Mouse (Mus musculus) ovary, postnatal 14 days (tissue): ENCODE results near the gene Svbp.

Experiments used
- DNase-seq: peaks from one replicate; pipeline ENCODE4 v3.0.0; 2022; ENCODE audit warnings: low spot score

The Svbp gene

DNA sequence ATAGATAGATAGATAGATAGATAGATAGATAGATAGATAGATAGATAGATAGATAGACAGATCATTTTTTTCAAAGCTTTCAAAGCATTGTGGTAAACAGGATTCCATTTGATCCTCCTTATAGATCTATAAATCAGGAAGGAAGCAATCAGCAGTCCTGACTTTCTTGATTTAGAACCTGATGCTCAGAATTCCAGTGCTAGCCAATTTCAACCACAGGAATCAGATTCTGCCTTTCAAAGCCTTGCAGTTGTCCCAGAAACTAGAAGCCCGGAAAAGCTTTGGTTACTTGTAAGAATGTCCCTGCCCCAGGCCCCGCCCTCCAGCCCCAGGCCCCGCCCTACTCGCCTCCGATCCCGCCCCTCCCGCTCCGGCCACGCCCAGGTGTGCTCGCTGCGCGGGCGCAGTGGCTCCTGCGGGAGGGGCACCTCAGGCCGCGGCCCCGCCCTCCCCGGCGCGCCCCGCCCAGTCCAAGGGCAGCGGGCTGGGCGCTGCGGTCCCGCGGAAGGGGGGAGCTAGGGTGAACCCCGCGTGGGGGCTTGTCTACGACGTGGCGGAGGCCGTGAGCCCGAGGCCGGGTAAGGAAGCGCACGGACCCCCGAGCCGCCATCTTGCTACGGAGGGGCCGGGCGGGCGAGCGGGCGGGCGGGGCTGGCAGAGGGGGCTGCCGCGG, at the start of gene Svbp:
TSS of gene Svbp (plus strand) at position 398 of the 673 bp plus-strand sequence.
- DNase-seq: peak; percentile 88

DNA sequence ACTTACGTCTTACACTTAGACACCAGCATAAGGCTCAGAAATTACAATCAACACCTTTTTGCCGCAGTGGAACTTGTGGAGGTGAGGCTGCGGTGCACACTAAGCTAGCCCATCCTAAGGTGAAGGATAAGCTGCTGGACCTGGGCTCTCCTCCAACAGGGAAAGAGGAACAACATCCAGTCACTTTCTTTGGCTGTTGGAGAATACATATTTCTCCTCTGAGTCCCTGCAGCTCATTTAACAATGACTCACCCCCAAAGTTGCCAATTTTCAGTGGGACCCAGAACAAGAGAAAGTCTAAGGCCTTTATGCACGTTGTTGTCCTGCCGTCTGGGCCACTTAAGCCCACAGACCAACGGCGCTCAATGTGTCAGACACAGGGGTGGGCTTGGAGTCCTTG, 48.3 kb upstream of the Svbp start:
- DNase-seq: no peak

DNA sequence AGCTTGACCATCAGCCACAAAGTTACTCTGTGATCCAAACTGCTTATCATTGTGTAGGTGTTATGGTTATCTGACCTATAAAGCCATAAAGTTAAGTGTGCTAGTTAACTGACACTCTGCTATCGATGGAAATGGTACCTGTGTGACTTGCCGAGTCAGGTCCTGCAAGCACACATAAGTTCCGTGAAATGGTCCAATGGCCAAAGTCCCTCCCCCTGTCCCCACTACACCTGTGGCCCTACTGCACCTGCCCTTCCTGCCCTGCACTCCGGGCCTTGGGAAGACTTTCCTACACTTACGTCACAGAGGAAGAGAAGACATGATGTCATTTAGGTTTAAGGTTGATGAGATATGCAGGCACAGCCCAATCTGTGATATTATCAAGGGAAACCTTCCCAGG, 47.8 kb upstream of the Svbp start:
- no peak for DNase-seq

DNA sequence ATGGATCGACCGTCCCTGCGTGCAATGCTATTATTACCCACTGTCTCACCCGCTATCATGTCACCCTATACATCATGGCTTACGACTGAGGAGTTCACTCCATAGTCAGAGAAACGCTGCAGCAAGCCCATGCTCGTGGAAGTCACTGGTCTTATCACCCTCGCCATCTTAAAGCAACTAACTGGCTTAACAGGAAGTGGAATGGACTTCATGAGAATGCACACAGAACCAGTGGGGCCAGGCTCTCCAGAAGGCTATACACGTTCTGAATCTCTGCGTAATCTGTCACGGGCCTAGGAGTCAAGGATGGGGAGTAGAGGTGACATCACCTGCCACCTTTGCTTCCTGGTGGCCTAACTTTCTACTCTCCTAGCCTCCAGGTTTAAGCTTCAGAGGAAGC, 46.4 kb upstream of the Svbp start:
- DNase-seq: no peak

DNA sequence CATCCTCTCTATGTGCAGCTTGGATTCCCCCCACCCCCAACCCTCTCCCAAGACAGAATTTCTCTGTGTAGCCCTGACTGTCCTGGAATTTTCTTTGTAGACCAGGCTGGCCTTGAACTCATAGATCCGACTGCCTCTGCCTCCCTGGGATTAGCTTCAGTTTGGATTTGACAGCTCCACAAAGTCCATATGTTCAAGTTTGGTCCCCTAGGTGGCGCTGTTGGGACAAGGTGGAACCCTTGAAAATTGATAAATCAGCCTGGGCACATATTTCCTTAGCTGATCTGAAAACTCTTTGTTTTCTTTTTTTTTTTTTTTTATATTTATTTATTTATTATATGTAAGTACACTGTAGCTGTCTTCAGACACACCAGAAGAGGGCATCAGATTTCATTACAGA, 37.9 kb upstream of the Svbp start:
- DNase-seq: peak; percentile 54

DNA sequence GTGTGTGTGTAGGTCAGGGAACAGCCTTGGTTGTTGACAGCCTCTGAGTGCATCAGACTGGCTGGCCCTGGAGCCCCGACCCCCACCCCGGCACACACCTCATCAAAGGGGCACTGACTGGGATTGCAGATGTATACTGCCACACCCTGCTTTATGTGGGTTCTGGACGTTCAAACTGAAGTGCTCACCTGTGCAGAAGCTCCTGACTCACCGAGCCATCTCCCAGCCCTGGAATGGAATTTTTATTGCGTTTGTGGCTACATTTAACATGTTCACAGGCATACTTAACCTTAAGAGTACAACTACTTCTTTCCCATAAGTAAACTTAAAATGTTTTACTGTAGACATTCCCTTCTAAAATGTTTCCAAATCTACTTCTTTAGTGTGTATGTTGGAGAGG, 37.2 kb upstream of the Svbp start:
- no peak for DNase-seq

DNA sequence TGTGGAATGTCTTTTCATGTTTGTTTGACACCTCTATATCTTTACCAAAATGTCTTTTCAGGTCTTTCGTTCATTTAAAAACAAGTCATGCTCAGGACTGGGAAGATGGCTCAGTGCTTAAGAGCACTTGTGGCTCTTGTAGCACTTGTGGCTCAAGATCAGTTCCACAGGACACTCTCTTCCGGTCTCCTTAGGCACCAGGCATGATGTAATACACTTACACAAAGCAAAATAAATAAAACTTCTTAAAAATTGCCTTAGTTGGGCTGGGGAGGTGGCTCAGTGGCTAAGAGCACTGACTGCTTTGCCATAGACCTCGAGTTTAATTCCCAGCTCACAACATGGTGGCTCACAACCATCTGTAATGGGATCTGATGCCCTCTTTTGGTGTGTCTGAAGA, 33.7 kb upstream of the Svbp start:
- no peak for DNase-seq

DNA sequence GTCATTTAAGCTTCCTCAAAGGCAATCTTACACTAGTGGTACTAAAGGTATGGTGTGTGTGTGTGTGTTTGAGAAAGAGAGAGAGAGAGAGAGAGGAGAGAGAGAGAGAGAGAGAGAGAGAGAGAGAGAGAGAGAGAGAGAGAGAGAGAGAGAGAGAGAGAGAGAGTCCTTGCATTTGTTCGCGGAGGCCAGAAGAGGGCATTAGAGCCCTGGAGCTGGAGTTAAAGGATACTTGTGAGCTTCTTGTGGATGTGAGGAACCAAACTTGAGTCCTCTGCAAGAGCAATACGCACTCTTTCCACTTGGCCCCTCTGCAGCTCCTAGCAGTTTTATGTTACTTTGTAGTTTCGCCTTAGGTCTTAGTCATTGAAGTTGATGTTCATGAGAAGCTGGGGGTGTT, 32.1 kb upstream of the Svbp start:
- no peak for DNase-seq

DNA sequence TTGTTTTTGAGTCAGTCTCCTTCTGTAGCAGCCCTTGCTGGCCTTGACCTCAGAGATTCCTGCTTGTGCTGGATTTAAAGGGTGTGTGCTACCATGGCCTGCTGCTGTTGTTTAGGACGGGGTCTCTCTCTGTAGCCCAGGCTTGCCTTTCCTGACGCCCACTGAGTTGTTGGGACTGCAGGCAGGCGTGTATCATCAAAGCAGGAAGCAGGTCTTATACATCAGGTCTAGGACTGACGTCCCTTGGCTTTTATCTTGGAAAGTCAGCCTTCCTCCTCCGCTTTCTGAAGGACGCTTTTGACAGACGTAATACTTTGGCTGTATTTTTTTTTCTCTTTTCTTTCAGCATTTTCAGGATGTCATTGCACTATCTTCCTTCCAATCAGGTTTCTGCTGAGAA, 29.2 kb upstream of the Svbp start:
- no peak for DNase-seq

DNA sequence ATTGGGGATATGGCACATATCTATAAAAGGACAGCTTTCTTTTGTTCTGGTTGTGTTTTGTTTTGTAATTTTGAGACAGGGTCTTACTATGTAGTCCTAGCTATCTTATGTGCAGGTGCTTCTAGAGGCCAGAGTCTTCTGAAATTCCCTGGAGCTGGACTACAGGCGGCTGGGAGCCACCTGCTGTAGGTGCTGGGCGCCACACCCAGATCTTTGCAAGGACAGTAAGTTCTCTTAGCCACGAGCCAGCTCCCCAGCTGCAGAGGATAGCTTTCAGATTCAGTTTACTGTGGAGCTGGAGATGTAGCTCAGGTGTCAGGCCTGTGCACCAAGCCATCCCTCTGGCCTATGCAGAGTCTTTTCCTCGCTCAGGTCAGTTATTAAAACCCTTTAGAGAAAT, 28.0 kb upstream of the Svbp start:
- no peak for DNase-seq

DNA sequence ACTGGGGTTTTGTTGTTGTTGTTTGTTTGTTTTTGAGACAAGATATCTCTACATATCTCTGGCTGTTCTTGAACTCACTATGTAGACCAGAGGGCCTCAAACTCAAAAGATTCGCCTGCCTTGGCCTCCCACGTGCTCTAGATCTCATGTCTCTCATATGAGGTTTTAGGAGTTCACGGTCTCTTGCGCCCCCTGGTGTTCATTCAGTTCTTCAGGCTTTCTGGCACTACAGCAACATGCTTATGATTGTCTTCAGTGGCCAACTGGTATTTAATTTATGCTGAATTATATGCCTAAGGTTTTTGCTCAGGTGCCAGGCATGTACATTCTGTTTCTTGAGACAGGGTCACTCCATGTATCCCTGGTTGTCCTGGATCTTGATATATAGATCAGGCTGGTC, 27.4 kb upstream of the Svbp start:
- peak; percentile 77 for DNase-seq

DNA sequence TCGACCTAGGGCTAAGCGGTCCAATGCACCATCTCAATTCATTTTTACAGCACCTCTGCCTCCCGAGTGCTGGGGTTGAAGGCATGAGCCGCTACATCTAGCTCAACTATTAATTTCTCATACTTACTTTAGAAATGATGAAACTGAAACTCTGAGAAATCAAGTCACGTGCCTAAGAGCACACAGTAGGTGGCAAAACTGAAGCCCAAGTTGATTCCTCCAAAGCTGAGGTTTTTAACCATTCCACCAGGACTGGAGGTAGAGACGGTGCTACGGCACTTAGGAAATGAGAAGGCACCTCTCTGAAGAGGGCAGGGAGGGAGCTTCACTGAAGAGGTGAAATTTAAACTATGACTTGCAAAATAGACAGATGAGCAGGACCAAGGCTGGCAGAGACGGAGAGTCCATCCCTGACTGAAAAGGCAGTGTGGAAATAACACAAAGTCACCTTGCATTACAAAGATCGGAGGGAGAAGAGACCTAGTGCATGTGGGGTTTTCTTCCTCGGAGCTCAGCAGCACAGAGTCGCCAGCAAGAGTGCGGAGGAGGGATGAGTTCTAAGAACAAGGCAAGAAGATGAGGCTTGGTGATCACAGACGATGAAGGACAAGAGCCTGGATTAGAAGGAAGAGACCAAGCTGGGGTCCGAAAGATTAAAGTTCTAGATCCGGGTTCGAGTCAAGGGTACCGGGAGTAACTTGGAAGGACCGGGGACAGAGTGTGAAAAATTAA, 22.0 kb upstream of the Svbp start:
- DNase-seq: no peak

DNA sequence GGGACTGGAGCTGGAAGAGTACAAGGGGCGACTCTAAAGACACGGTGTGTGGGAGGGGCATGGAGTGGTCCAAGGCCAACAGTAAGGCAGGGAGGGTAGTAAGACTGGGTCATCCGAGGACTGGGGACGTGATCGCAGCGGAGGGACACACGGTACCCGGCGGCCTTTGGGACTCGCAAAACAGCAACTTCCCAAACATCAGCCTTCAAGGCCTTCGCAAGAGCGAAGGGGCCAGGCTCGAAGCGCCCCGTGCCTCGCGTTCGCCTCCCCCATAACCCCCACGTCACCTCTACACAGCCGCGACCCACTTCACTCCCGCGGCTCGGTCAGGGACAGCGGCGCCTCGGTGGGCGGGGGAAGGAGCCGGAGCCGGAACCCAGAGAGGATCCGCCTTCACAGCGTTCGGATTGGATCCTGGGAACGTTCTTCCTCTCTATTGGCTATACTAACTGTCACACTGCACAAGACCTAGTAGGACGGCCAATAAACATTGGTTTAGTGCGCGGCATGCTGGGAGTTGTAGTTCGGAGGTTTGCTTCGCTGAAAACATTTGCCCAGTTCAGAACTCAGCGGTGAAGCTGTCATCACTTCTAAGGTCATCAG, 21.2 kb upstream of the Svbp start, which contains the start of gene Zfp691:
TSS of gene Zfp691 (minus strand) at position 345 of the 603 bp plus-strand sequence.
- DNase-seq: peak; percentile 84

DNA sequence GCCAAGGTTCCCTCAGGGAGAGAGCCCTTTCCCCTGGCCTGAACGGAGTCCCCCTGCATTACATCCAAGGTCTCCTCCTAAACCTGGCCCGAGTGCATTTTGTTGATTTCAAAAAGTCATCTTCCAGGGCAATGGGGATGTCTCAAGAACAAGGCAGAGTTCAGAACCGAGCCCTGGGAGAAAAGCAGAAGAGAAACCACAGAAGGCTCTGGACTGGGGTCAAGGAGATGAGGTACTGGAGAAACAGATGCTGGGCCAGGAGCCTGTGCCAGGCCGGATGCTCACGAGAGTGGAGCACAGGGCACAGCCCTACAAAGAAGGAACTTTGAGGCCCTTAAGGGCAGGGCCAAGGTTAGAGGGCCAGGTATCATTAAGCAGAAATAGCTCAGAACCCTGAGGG, 17.4 kb upstream of the Svbp start:
- no peak for DNase-seq

DNA sequence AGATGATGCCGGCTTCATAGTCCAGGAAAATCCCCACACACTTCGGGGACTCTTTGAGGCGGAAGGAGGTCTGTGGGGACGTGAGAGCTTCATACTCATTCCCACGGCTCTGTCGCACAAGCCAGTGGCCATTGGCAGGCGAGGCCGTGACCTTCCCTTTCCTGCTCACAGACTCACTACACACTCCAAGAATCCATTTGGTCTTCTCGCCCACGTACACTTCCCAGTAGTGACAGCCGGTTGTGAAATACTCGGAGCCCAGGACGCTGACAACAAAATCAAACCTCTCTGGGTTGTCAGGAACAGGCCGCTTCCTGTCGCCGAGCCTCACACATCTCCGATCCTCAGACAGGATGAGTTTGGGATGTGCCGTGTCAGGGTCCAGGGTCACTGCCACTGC, 16.8 kb upstream of the Svbp start:
- no peak for DNase-seq

DNA sequence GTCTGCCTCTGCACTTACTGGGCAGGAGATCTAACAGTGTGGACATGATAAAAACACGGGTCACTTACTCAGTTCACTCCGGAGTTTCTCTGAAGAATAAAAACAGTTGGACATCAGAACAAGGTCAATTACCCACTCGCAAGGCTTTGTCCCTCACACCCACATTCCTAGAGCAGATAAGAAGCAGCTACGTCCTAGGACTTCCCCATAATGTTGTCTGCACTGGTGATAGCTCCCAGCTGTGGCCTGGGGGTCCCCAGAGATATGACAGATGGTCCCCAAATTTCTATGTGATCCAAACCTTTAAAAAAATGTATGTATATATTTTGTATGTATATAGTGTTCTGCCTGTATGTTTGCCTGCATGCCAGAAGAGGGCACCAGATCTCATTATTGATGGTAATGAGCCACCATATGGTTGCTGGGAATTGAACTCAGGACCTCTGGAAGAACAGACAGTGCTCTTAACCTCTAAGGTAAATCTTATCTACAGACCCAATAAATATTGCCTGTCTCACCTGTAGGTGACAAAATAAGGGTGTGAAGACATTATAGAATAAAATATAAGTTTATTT, 14.9 kb upstream of the Svbp start:
- no peak for DNase-seq

DNA sequence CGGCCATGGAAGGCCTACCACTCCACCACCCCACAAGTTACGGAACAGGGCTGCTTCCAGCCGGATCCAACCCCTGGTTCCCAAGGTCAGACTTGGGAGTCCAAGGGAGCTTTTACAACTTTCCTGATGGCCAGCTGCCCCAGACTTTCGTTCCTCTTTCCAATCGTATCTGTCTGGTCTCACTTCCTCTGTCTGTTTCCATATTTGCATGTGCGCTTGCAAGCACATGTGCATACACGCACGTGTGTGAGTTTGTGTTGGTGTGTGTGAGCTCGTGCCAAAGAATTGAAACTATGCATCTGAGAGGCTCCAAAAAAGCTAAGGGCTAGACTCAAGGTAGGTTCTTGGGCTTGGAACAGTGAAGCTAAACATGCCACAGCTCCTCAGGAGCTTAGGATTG, 13.7 kb upstream of the Svbp start:
- no peak for DNase-seq

DNA sequence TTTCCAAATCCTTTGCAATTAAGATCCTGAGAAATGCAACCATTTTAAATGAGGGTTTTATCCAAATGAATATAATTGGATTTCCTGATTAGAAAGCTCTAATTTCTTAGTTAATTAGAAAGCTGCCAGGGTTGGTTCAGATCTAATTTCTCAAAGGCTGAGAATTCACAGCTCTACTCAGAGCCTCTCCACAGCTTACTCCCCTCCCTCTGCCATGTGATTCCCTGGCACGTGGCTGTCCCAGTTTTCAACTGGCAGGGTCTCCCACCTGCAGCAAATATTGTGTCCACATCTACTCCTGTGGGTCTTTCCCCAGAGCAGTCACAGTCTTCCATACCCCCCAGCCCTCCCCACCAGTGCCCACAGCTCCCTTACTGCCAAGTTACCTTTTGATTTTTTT, 11.6 kb upstream of the Svbp start:
- no peak for DNase-seq

DNA sequence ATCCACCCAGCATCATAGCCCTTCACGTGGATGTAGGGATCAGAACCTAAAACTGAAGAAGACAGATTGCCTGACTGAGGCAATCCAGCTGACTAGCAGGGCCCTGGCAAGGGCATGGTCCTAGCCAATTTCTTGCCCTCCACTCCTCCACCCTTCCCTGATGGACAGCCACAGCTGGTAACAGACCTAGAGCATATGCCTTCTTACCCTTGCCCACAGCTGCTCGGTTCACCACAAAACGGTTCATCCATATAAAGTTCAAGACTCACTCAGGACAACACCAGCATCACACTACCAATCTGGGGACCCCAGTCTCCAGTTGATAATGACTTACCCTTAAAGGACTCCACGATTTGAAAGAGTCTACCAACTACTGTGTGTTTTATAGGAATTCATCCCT, 9.3 kb upstream of the Svbp start:
- no peak for DNase-seq

DNA sequence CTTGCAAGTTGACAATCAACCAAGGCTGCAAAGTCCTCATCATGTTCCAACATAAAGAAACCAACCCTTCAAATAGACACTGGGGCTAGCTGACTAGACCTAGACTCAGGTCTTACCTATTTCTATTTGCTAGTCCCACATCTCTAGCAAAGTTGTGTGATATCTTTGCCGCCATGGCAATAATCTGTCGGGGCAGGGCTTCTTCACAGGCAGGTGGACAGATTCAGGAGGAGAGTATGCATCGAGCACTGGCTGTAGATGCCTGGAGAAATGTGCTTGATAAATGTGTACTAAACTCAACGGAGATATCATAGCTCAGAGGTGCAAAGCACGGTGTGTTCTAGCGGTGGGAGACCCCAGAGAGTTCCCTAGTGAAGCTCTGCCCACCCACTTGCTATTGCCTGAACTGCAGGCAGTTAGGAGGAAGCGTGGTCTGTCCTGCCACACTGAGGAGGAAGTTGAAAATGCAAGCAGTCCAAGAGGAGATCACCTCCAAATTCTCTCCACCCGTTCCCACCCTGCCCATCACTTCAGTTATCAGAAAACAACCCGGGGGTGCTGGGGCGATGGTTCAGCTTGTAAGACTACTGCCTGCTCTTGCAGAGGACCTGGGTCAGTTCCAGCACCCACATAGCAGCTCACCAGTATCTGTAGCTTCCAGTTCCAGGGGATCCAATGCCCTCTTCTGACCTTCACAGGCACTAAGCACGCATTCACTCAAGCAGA, 6.9 kb upstream of the Svbp start:
- DNase-seq: no peak

DNA sequence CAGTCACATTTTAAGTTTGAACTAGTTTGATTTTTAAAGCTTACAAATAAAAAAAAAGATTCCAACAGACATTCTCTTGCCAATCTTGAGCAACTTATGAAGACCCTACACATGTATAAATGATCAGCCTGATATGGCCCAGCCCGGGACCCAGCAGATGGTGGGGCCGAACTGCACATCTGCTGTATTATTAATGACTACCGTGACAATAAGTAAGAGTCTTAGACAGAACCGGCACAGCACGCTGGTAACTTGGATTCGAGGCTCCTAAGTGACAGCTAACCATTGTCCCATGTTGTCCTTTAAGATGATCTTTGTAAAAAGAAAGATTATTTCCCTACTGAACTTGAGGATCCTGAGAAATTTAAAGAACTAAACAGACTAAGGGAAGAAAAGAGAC, 5.7 kb upstream of the Svbp start:
- DNase-seq: no peak

DNA sequence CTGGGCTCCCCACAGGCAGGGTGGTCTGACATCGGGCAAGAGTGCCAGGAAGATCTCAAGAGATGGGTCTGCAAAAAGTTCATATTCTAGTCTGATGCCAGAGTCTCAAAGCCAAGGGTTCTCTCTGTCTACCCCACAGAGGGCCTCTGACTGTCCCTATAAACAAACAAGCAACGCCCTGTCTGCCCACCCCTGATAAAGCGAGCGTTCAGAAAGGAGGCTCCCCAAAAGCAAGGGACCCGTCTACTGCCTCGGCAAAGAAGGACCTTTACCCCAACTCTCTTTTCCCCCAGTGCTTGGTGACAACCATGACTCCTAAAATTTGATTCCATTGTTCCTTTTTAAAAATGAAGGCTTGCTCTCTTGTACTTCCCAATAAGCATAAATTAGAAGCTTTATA, 5.2 kb upstream of the Svbp start, which contains the start of gene Ermap:
TSS of gene Ermap (minus strand) at position 148 of the 400 bp plus-strand sequence.
- DNase-seq: no peak
